Mouse (Mus musculus): Measurements from ENCODE around the gene Ppp1r9b.
A peak's percentile ranks its signal among the peaks of the same experiment; 100 is the strongest.

DNA sequence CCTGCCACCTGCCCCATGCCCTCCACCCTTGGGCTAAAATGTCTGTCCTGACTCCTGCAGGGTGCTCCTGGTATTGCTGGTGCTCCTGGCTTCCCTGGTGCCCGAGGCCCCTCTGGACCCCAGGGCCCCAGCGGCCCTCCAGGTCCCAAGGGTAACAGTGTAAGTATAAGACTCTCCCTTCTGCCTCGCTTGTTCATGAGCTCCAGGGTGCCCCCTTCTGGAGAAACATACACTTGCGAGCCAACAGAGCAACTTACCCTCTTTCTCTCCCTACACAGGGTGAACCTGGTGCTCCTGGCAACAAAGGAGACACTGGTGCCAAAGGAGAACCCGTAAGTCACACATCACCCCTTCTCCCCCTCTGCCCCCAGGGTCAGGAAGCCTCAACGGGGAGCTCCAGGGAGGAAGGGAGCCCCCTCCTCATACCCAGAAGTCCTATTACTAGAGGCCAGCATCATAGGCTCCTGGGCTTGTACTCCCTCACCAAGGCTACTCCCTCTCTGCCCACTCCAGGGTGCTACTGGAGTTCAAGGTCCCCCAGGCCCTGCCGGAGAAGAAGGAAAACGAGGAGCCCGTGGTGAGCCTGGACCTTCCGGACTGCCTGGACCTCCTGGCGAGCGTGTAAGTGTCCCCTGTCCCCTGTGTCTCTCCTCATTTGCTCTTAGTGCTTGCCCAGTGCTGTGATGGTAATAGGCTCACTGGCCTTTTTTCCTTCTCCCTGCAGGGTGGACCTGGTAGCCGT lies 48.4 kb upstream of the Ppp1r9b start:
- peak; percentile 79 for TF ChIP-seq CTCF (IDR thresholded peaks at IDR 0.05)
- TF ChIP-seq EP300 (IDR thresholded peaks at IDR 0.05; ENCODE audit: insufficient read depth, low read depth, low read length): no peak
- TF ChIP-seq POLR2A (IDR thresholded peaks at IDR 0.05; ENCODE audit: insufficient read depth, low read depth, low read length): no peak

Measured in heart, adult 2 months (tissue).